ENCODE assay signal across 8 mouse cellular contexts in the genomic region with DNA sequence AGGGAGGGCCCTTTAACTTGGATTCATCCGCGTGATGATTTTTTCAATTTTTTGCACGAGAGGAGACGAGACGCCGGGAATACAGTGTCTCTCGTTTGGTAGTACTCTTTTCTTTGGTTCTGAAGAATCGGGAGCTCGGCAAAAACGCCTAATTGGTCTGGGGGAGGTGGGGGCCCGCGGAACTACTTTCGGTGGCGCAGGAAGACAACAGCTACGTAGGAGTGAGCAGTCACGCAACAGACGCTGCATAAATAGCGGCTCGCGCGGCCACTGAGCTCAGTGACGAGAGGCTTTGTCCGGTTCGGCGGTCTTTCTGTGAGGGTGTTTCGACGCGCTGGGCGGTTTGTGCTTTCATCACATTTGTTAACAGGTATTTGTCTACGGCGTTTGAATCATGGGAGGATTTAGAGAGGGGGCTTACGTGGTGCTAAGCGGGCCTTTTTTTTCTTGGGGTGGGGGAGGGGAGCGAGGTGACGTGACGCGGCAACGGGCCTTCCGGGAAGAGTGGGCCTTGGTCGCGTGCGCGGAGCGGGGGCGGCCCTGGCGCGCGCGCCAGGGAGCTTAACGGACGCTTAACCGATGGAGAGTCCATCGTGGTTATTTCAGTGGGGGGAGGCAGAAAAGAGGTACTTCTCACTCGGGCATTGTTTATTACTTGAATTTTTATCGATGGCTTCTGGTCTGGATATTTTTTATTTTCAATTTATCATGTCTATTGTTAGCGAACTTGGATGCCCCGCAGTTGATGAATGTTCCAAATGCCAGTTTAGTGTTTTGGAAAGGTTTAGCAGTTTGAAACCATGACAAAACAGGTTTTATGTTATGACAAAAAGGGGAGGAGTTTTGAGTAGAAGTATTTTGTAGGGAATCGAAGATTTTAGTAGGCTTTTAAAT. TPM values are rescaled to one million over a fixed set of nuclear protein-coding genes. Genes with fewer than 3 reads are reported as not detected.
DNase-seq lines count a peak whose midpoint lies in the region; ATAC-seq and TF ChIP-seq lines count a peak whose summit lies in the region.

No protein-coding gene starts in this region.

- H3K4me2 ChIP-seq in hindbrain, embryonic 13.5 days = peak overlapping the region; percentile 70

- TF ChIP-seq CTCF in left cerebral cortex, adult 2 months (IDR thresholded peaks at IDR 0.05) = no peak

- peak; percentile 86 for ATAC-seq in hindbrain, embryonic 13.5 days (ENCODE audit: low FRiP score)

- intact Hi-C loops in left cerebral cortex, adult 2 months (cut with DNase I) = loop anchor here (1.0 to 2.0 kb wide), 2 partner anchors 24 to 95 kb away; no protein-coding TSS in a partner anchor

- H3K9me3 ChIP-seq in hindbrain, embryonic 13.5 days = no peaks in the 10 kb centered on the region
- H3K9me3 ChIP-seq in megakaryocyte, embryonic 14.5 days = no peaks in the 10 kb centered on the region

- H3K4me3 ChIP-seq in hindbrain, embryonic 13.5 days = peak overlapping the region; percentile 70
- H3K4me3 ChIP-seq in left cerebral cortex, adult 2 months = peak overlapping the region; percentile 75
- H3K4me3 ChIP-seq in megakaryocyte, embryonic 14.5 days (replicated peaks) = peak overlapping the region; percentile 96

- peak overlapping the region; percentile 83 for H3K9ac ChIP-seq in hindbrain, embryonic 13.5 days

- peaks cover 44% of the 10 kb centered on the region for H3K4me1 ChIP-seq in hindbrain, embryonic 13.5 days (replicated peaks)
- peaks cover 41% of the 10 kb centered on the region for H3K4me1 ChIP-seq in megakaryocyte, embryonic 14.5 days

- peaks cover 16% of the 10 kb centered on the region for H3K36me3 ChIP-seq in hindbrain, embryonic 13.5 days
- H3K36me3 ChIP-seq in megakaryocyte, embryonic 14.5 days (replicated peaks; ENCODE audit: low read length) = peaks cover 25% of the 10 kb centered on the region

- peak; percentile 92 for DNase-seq in NIH3T3 (ENCODE audit: low read depth)
- peak; percentile 96 to 98 for DNase-seq in cerebellum, postnatal 10 days
- peak; percentile 85 to 89 for DNase-seq in frontal cortex, postnatal 14 days (ENCODE audit: low spot score in 2 of 2)
- peak; percentile 86 to 87 for DNase-seq in left cerebral cortex, adult 2 months (ENCODE audit: extremely low spot score in 1 of 2, low spot score in 2 of 2)
- peak; percentile 86 to 89 for DNase-seq in right cerebral cortex, adult 2 months (ENCODE audit: low spot score in 2 of 2)
- DNase-seq in urinary bladder, postnatal 10 days (ENCODE audit: low spot score) = peak; percentile 74

- no peaks in the 10 kb centered on the region for H3K27me3 ChIP-seq in hindbrain, embryonic 13.5 days
- no peaks in the 10 kb centered on the region for H3K27me3 ChIP-seq in megakaryocyte, embryonic 14.5 days (replicated peaks)

- WGBS in hindbrain, embryonic 13.5 days = under 1% methylated on average over 58 of the region's 58 CpGs

- peak overlapping the region; percentile 100 for H3K27ac ChIP-seq in hindbrain, embryonic 13.5 days
- peak overlapping the region; percentile 100 for H3K27ac ChIP-seq in left cerebral cortex, adult 2 months

RNA-seq across cellular contexts. Expression of a gene that starts 0.5 kb away (rescaled TPM):
- polyA plus RNA-seq in hindbrain, embryonic 13.5 days (2015; fragmentation: Nextera tagmentation; extraction: Ambion mirVana) = 4,618 and 4,725 TPM in 2 replicates
- total RNA-seq in left cerebral cortex, adult 2 months (2021) = 1,000 to 10,000 TPM; 1,603 to 1,693 TPM
- 1,084 and 1,175 TPM in 2 replicates for polyA plus RNA-seq in megakaryocyte, embryonic 14.5 days (2012; ENCODE audit: insufficient read depth, low replicate concordance)

RNA-seq across cellular contexts. Expression of a gene that starts 12.4 kb away (rescaled TPM):
- polyA plus RNA-seq in hindbrain, embryonic 13.5 days (2015; fragmentation: Nextera tagmentation; extraction: Ambion mirVana) = 49.4 and 55.5 TPM in 2 replicates
- total RNA-seq in left cerebral cortex, adult 2 months (2021) = 10 to 100 TPM; 34.6 to 41.0 TPM
- polyA plus RNA-seq in megakaryocyte, embryonic 14.5 days (2012; ENCODE audit: insufficient read depth, low replicate concordance) = 10.8 and 13.9 TPM in 2 replicates

RNA-seq across cellular contexts. Expression of a gene that starts 22.8 kb away (rescaled TPM):
- polyA plus RNA-seq in hindbrain, embryonic 13.5 days (2015; fragmentation: Nextera tagmentation; extraction: Ambion mirVana) = 21.5 and 21.7 TPM in 2 replicates
- total RNA-seq in left cerebral cortex, adult 2 months (2021) = 10 to 100 TPM; 17.1 to 18.7 TPM
- polyA plus RNA-seq in megakaryocyte, embryonic 14.5 days (2012; ENCODE audit: insufficient read depth, low replicate concordance) = 11.2 and 11.9 TPM in 2 replicates

Comparison
In these comparisons a context has a peak if more than half of its experiments do, and no peak if none do; other contexts are left out.
1. Peak in every context shown above with its lines: DNase-seq, ATAC-seq, H3K4me3 ChIP-seq and H3K27ac ChIP-seq.